Mouse (Mus musculus) gastrocnemius, postnatal 10 days (tissue): ENCODE results near the gene RPS10-NUDT3. TPM values are rescaled to one million over a fixed set of nuclear protein-coding genes. Genes with fewer than 3 reads are reported as not detected.

Source experiments
- DNase-seq: peaks from one replicate; pipeline ENCODE4 v3.0.0; 2021; ENCODE audit warnings: mixed read lengths
- total RNA-seq, 2 experiments: library from RNA; stranded (reverse); gene quantifications; 2 replicates each; pipeline ENCODE4 v1.2.3; 2021

RPS10-NUDT3 gene
- total RNA-seq, 2 experiments from 2014 or later = not detected

GRCm38 (mm10) chr17:27574470-27575115 is 60.4 kb downstream of the RPS10-NUDT3 start:
- peak; percentile 86 for DNase-seq

GRCm38 (mm10) chr17:27573772-27574320 is 61.2 kb downstream of the RPS10-NUDT3 start:
- DNase-seq = no peak

- no peak for DNase-seq
Measured at GRCm38 (mm10) chr17:27571315-27571714, 63.7 kb downstream of the RPS10-NUDT3 start.

- DNase-seq = no peak
Measured at GRCm38 (mm10) chr17:27568228-27568627, 66.8 kb downstream of the RPS10-NUDT3 start.

GRCm38 (mm10) chr17:27565942-27566267 is 69.1 kb downstream of the RPS10-NUDT3 start:
- DNase-seq = no peak

GRCm38 (mm10) chr17:27565163-27565941 is 69.7 kb downstream of the RPS10-NUDT3 start, which contains the start of gene AI413582:
Gene AI413582, minus strand, starts transcription at chr17:27565756.
- peak; percentile 98 for DNase-seq

- no peak for DNase-seq
Measured at GRCm38 (mm10) chr17:27564391-27565162, 70.4 kb downstream of the RPS10-NUDT3 start.

- no peak for DNase-seq
Measured at GRCm38 (mm10) chr17:27563771-27564244, 71.2 kb downstream of the RPS10-NUDT3 start.

GRCm38 (mm10) chr17:27561809-27562526 is 73.1 kb downstream of the RPS10-NUDT3 start:
- DNase-seq = no peak

- DNase-seq = no peak
Measured at GRCm38 (mm10) chr17:27560926-27561480, 74.0 kb downstream of the RPS10-NUDT3 start.

- DNase-seq = no peak
Measured at GRCm38 (mm10) chr17:27559596-27559995, 75.4 kb downstream of the RPS10-NUDT3 start.

- no peak for DNase-seq
Measured at GRCm38 (mm10) chr17:27558845-27559244, 76.2 kb downstream of the RPS10-NUDT3 start.

- no peak for DNase-seq
Measured at GRCm38 (mm10) chr17:27557927-27558661, 76.9 kb downstream of the RPS10-NUDT3 start.

- peak; percentile 48 for DNase-seq
Measured at GRCm38 (mm10) chr17:27557181-27557926, 77.7 kb downstream of the RPS10-NUDT3 start.

- DNase-seq = peak; percentile 84
Measured at GRCm38 (mm10) chr17:27556315-27557011, 78.6 kb downstream of the RPS10-NUDT3 start, which contains the start of gene Hmga1. Gene Hmga1, plus strand, starts transcription at chr17:27556497.

GRCm38 (mm10) chr17:27555512-27556172 is 79.4 kb downstream of the RPS10-NUDT3 start:
- peak; percentile 45 for DNase-seq

GRCm38 (mm10) chr17:27555075-27555511 is 79.9 kb downstream of the RPS10-NUDT3 start:
- DNase-seq = no peak
